Mouse (Mus musculus): ENCODE measurements around the gene Lipt2. TPM values are rescaled to one million over a fixed set of nuclear protein-coding genes. Genes with fewer than 3 reads are reported as not detected.

The Lipt2 gene
- polyA plus RNA-seq (2017; shearing (Covaris generic)) = 1.6 TPM

DNA sequence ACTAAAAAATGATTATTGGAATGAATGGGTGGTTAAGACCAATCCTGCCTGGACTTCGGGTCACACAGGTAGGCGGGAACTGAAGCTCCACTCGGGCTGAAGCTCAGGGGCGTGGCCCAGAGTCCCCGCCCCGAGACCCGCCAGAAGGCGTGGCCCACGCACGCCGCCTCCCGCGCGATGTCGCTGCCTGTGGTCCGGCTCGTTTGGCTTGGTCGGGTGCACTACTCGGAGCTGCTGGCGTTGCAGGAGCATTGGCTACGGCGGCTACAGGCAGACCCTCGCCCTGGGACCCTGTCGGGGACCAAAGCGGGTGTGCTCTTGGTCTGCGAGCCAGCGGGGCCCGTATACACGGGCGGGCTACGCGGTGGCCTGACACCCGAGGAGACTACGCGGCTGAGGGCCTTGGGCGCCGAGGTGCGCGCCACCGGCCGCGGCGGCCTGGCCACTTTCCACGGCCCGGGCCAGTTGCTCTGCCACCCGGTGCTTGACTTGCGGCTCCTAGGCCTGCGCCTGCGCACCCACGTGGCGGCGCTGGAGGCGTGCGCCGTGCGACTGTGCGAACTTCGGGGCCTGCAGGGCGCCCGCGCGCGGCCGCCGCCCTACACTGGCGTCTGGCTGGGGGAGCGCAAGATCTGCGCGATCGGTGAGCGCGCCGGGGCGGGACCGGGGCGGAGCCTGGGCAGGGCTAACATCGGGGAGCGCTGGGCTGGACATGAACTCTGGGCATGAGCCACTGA is at the start of gene Lipt2:
Gene Lipt2 (plus strand): TSS at position 173 of the 737 bp plus-strand sequence.

DNA sequence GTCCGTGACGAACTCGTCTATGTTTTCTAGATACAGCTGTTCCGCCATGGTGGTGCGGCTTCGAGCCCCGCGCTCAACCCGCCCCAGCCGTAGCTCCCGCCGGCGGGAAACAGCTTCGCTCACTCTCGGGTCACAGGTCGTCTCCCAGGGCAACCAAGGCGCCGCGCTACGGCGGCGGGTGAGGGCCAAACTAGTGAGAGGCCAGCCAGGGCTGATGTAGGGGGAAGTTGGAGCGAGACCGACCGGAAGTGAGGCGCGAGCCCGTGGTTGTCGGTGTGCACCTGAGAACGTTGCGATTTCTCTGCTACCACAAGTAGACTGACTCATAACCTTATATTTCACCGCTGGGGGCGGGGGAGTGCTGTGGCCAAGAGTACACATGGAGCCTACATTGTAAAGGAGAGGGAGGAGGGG is 37.7 kb upstream of the Lipt2 start, which contains the start of gene Pold3:
Gene Pold3 (minus strand): TSS at position 190 of the 414 bp plus-strand sequence.

DNA sequence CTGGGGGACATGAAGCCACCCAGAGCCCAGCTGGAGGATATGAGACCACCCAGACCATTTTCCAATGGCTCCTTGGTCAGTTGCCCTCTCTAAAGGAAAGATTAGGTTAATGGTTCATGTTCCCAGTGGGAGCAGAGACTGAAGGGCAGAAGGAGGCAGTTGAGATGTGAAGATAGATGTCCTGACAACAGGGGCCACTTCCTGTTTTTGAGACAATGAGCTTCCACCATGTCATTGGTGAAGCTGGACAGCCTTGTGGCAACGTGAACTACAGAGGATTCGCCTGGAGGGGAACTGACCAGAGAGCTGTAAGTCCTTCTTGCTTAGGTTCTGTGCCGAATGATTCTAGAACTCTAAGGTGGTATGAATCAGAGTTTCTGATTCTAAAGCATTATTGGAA is 17.2 kb downstream of the Lipt2 start, which contains the start of gene Kcne3:
Gene Kcne3 (plus strand): TSS at position 234 of the 400 bp plus-strand sequence.

Other genes with a start within 250 kb of the Lipt2 start
- 6.4 TPM for gene Rnf169, start 178.8 kb upstream of the Lipt2 start, polyA plus RNA-seq (2017; shearing (Covaris generic))
- not detected for gene Chrdl2, start 153.1 kb upstream of the Lipt2 start, polyA plus RNA-seq (2017; shearing (Covaris generic))
- gene Pold3, start 37.7 kb upstream of the Lipt2 start, polyA plus RNA-seq (2017; shearing (Covaris generic)) = 46.7 TPM
- gene Kcne3, start 17.2 kb downstream of the Lipt2 start, polyA plus RNA-seq (2017; shearing (Covaris generic)) = not detected
- 18.2 TPM for gene Pgm2l1, start 68.1 kb downstream of the Lipt2 start, polyA plus RNA-seq (2017; shearing (Covaris generic))
- gene P4ha3, start 126.2 kb downstream of the Lipt2 start, polyA plus RNA-seq (2017; shearing (Covaris generic)) = not detected
- 33.8 TPM for gene C2cd3, start 213.0 kb downstream of the Lipt2 start, polyA plus RNA-seq (2017; shearing (Covaris generic))
- 35.1 TPM for gene Ppme1, start 213.0 kb downstream of the Lipt2 start, polyA plus RNA-seq (2017; shearing (Covaris generic))

All from effector memory CD4-positive, alpha-beta T cell, adult 7 months (primary cell).